Comparison of ENCODE assay signal across 8 mouse cellular contexts in genomic region chr17:28580396-28580795, GRCm38 (mm10). TPM values are rescaled to one million over a fixed set of nuclear protein-coding genes. Genes with fewer than 3 reads are reported as not detected.
DNase-seq lines count a peak whose midpoint lies in the region; ATAC-seq lines count a peak whose summit lies in the region.

No protein-coding gene starts in this region.

- H3K9me3 ChIP-seq in hindbrain, embryonic 14.5 days (ENCODE audit: control insufficient read depth, low read length) = no peaks in the 10 kb centered on the region
- H3K9me3 ChIP-seq in hindbrain, embryonic 16.5 days (ENCODE audit: control insufficient read depth, low read length) = no peaks in the 10 kb centered on the region
- H3K9me3 ChIP-seq in embryonic facial prominence, embryonic 11.5 days (replicated peaks; ENCODE audit: control insufficient read depth, low read length) = no peaks in the 10 kb centered on the region

- H3K4me1 ChIP-seq in hindbrain, embryonic 14.5 days (replicated peaks; ENCODE audit: control insufficient read depth, insufficient read depth, low read length) = peaks cover 5% of the 10 kb centered on the region; the same call in 1 of the 2 replicates
- peaks cover 4% of the 10 kb centered on the region; the same call in 1 of the 2 replicates for H3K4me1 ChIP-seq in hindbrain, embryonic 16.5 days (ENCODE audit: control insufficient read depth, insufficient read depth, low read depth, low read length)
- no peaks in the 10 kb centered on the region; the same call in 1 of the 2 replicates for H3K4me1 ChIP-seq in embryonic facial prominence, embryonic 11.5 days (ENCODE audit: control insufficient read depth, insufficient read depth, low read length)

- H3K36me3 ChIP-seq in hindbrain, embryonic 14.5 days (replicated peaks; ENCODE audit: control insufficient read depth, insufficient read depth) = no peaks in the 10 kb centered on the region
- no peaks in the 10 kb centered on the region for H3K36me3 ChIP-seq in hindbrain, embryonic 16.5 days (ENCODE audit: control insufficient read depth, insufficient read depth, low read length)
- no peaks in the 10 kb centered on the region for H3K36me3 ChIP-seq in embryonic facial prominence, embryonic 11.5 days (replicated peaks; ENCODE audit: control insufficient read depth, insufficient read depth, low read depth, low read length)

- H3K4me3 ChIP-seq in hindbrain, embryonic 14.5 days (replicated peaks; ENCODE audit: low read length) = no peak overlapping the region
- no peak overlapping the region for H3K4me3 ChIP-seq in hindbrain, embryonic 16.5 days (ENCODE audit: low read length)
- no peak overlapping the region for H3K4me3 ChIP-seq in embryonic facial prominence, embryonic 11.5 days (ENCODE audit: low read depth, low read length)

- H3K4me2 ChIP-seq in hindbrain, embryonic 14.5 days (replicated peaks) = no peak overlapping the region
- H3K4me2 ChIP-seq in hindbrain, embryonic 16.5 days (ENCODE audit: low read length) = no peak overlapping the region
- no peak overlapping the region for H3K4me2 ChIP-seq in embryonic facial prominence, embryonic 11.5 days (ENCODE audit: low read depth, low read length)

- no peak overlapping the region for H3K27ac ChIP-seq in hindbrain, embryonic 14.5 days
- H3K27ac ChIP-seq in hindbrain, embryonic 16.5 days (ENCODE audit: low read depth, low read length) = no peak overlapping the region
- H3K27ac ChIP-seq in embryonic facial prominence, embryonic 11.5 days (replicated peaks; ENCODE audit: low read depth, low read length) = no peak overlapping the region

- WGBS in hindbrain, embryonic 14.5 days = 8% methylated on average over 9 of the region's 9 CpGs
- 5% methylated on average over 9 of the region's 9 CpGs for WGBS in hindbrain, embryonic 16.5 days
- 3% methylated on average over 9 of the region's 9 CpGs for WGBS in embryonic facial prominence, embryonic 11.5 days

- no peak overlapping the region for H3K9ac ChIP-seq in hindbrain, embryonic 14.5 days
- no peak overlapping the region for H3K9ac ChIP-seq in hindbrain, embryonic 16.5 days (ENCODE audit: low read depth, low read length)
- H3K9ac ChIP-seq in embryonic facial prominence, embryonic 11.5 days (replicated peaks; ENCODE audit: low read length) = no peak overlapping the region

- peak; percentile 61 for DNase-seq in hindbrain, embryonic 14.5 days (ENCODE audit: low spot score)
- peak; percentile 36 for DNase-seq in MEL-GATA-1-ER (ENCODE audit: extremely low read depth, low read depth)
- DNase-seq in embryonic facial prominence, embryonic 11.5 days (ENCODE audit: low spot score) = peak; percentile 90
- peak; percentile 79 for DNase-seq in kidney, postnatal 14 days
- peak; percentile 80 for DNase-seq in yolk sac, embryonic 10.5 days (ENCODE audit: low spot score)
- no peak for DNase-seq in layer of hippocampus, adult 8-10 months (ENCODE audit: low spot score in 2 of 2)

- no peak for ATAC-seq in hindbrain, embryonic 14.5 days (ENCODE audit: low FRiP score)
- ATAC-seq in hindbrain, embryonic 16.5 days = no peak
- peak; percentile 39; the same call in 1 of the 2 replicates for ATAC-seq in embryonic facial prominence, embryonic 11.5 days (replicated peaks; ENCODE audit: insufficient number of reproducible peaks, low FRiP score, low TSS enrichment, low read depth)
- ATAC-seq in megakaryocyte-erythroid progenitor cell, adult 5-6 weeks (replicated peaks; ENCODE audit: low FRiP score, low TSS enrichment, poor library complexity, severe bottlenecking) = peak; percentile 80

- no peaks in the 10 kb centered on the region for H3K27me3 ChIP-seq in hindbrain, embryonic 14.5 days (ENCODE audit: control insufficient read depth, insufficient read depth, low read length)
- no peaks in the 10 kb centered on the region for H3K27me3 ChIP-seq in hindbrain, embryonic 16.5 days (replicated peaks; ENCODE audit: control insufficient read depth, insufficient read depth, low read length)
- H3K27me3 ChIP-seq in embryonic facial prominence, embryonic 11.5 days (ENCODE audit: control insufficient read depth, insufficient read depth, low read length) = no peaks in the 10 kb centered on the region

RNA-seq across cellular contexts. Expression of gene Lhfpl5, which starts 5.0 kb away (rescaled TPM):
- 13.5 and 13.7 TPM in 2 replicates for polyA plus RNA-seq in hindbrain, embryonic 14.5 days (2014; fragmentation: Nextera tagmentation; extraction: Ambion mirVana)
- 20.1 and 26.9 TPM in 2 replicates for polyA plus RNA-seq in hindbrain, embryonic 16.5 days (2015; fragmentation: Nextera tagmentation; extraction: Ambion mirVana)
- 0.34 TPM in 1 of 2 replicates, not detected in the other for polyA plus RNA-seq in embryonic facial prominence, embryonic 11.5 days (2014; fragmentation: Nextera tagmentation; extraction: Ambion mirVana)
- not detected in 2 replicates for total RNA-seq in megakaryocyte-erythroid progenitor cell, adult 5-6 weeks (2014; fragmentation: Nextera tagmentation)
- total RNA-seq in megakaryocyte-erythroid progenitor cell, adult 5-6 weeks (2017) = not detected in 2 replicates
- 1 to 10 TPM; 3.5 to 5.3 (median 4.2) TPM for total RNA-seq in layer of hippocampus, adult 8-10 months (2022)

RNA-seq across cellular contexts. Expression of gene Clps, which starts 19.8 kb away (rescaled TPM):
- polyA plus RNA-seq in hindbrain, embryonic 14.5 days (2014; fragmentation: Nextera tagmentation; extraction: Ambion mirVana) = not detected in 2 replicates
- not detected in 2 replicates for polyA plus RNA-seq in hindbrain, embryonic 16.5 days (2015; fragmentation: Nextera tagmentation; extraction: Ambion mirVana)
- not detected in 2 replicates for polyA plus RNA-seq in embryonic facial prominence, embryonic 11.5 days (2014; fragmentation: Nextera tagmentation; extraction: Ambion mirVana)
- not detected in 2 replicates for total RNA-seq in megakaryocyte-erythroid progenitor cell, adult 5-6 weeks (2014; fragmentation: Nextera tagmentation)
- not detected in 2 replicates for total RNA-seq in megakaryocyte-erythroid progenitor cell, adult 5-6 weeks (2017)
- not detected for total RNA-seq in layer of hippocampus, adult 8-10 months (2022)

RNA-seq across cellular contexts. Expression of gene Clpsl2, which starts 31.2 kb away (rescaled TPM):
- not detected in 2 replicates for polyA plus RNA-seq in hindbrain, embryonic 14.5 days (2014; fragmentation: Nextera tagmentation; extraction: Ambion mirVana)
- polyA plus RNA-seq in hindbrain, embryonic 16.5 days (2015; fragmentation: Nextera tagmentation; extraction: Ambion mirVana) = not detected in 2 replicates
- polyA plus RNA-seq in embryonic facial prominence, embryonic 11.5 days (2014; fragmentation: Nextera tagmentation; extraction: Ambion mirVana) = not detected in 2 replicates
- not detected in 2 replicates for total RNA-seq in megakaryocyte-erythroid progenitor cell, adult 5-6 weeks (2014; fragmentation: Nextera tagmentation)
- total RNA-seq in megakaryocyte-erythroid progenitor cell, adult 5-6 weeks (2017) = not detected in 2 replicates
- not detected for total RNA-seq in layer of hippocampus, adult 8-10 months (2022)

RNA-seq across cellular contexts. Expression of gene Srpk1, which starts 42.1 kb away (rescaled TPM):
- polyA plus RNA-seq in hindbrain, embryonic 14.5 days (2014; fragmentation: Nextera tagmentation; extraction: Ambion mirVana) = 110 TPM in 2 replicates
- 79.4 and 80.8 TPM in 2 replicates for polyA plus RNA-seq in hindbrain, embryonic 16.5 days (2015; fragmentation: Nextera tagmentation; extraction: Ambion mirVana)
- 130 and 135 TPM in 2 replicates for polyA plus RNA-seq in embryonic facial prominence, embryonic 11.5 days (2014; fragmentation: Nextera tagmentation; extraction: Ambion mirVana)
- 141 and 164 TPM in 2 replicates for total RNA-seq in megakaryocyte-erythroid progenitor cell, adult 5-6 weeks (2014; fragmentation: Nextera tagmentation)
- 159 and 165 TPM in 2 replicates for total RNA-seq in megakaryocyte-erythroid progenitor cell, adult 5-6 weeks (2017)
- total RNA-seq in layer of hippocampus, adult 8-10 months (2022) = 10 to 100 TPM; 70.6 to 94.3 (median 78.3) TPM

RNA-seq across cellular contexts. Expression of gene Armc12, which starts 49.8 kb away (rescaled TPM):
- not detected in 2 replicates for polyA plus RNA-seq in hindbrain, embryonic 14.5 days (2014; fragmentation: Nextera tagmentation; extraction: Ambion mirVana)
- polyA plus RNA-seq in hindbrain, embryonic 16.5 days (2015; fragmentation: Nextera tagmentation; extraction: Ambion mirVana) = not detected in 2 replicates
- not detected in 2 replicates for polyA plus RNA-seq in embryonic facial prominence, embryonic 11.5 days (2014; fragmentation: Nextera tagmentation; extraction: Ambion mirVana)
- total RNA-seq in megakaryocyte-erythroid progenitor cell, adult 5-6 weeks (2014; fragmentation: Nextera tagmentation) = not detected in 2 replicates
- total RNA-seq in megakaryocyte-erythroid progenitor cell, adult 5-6 weeks (2017) = not detected in 2 replicates
- total RNA-seq in layer of hippocampus, adult 8-10 months (2022) = not detected

Comparison
In these comparisons a context has a peak if more than half of its experiments do, and no peak if none do; other contexts are left out.
1. ATAC-seq: peak in embryonic facial prominence, embryonic 11.5 days (single experiment) and megakaryocyte-erythroid progenitor cell, adult 5-6 weeks (single experiment); none in hindbrain, embryonic 14.5 days (single experiment) and hindbrain, embryonic 16.5 days (single experiment).
2. DNase-seq: peak in hindbrain, embryonic 14.5 days (single experiment), MEL-GATA-1-ER (single experiment), embryonic facial prominence, embryonic 11.5 days (single experiment), kidney, postnatal 14 days (single experiment) and yolk sac, embryonic 10.5 days (single experiment); none in layer of hippocampus, adult 8-10 months (0 of 2).
3. RNA of gene Lhfpl5, which starts 5.0 kb away (polyA plus RNA-seq): 20.1 to 26.9 TPM in hindbrain, embryonic 16.5 days and 13.5 to 13.7 TPM in hindbrain, embryonic 14.5 days; 0.34 TPM in embryonic facial prominence, embryonic 11.5 days; every median in the first group is over 10 times any median in the second.